Mouse (Mus musculus) neural tube, embryonic 15.5 days (tissue): ENCODE measurements around the gene Olfr937. TPM values are rescaled to one million over a fixed set of nuclear protein-coding genes. Genes with fewer than 3 reads are reported as not detected.

Experiments
- ATAC-seq: fragments of 200-750 bp; cut with Nextera tagmentation; 2 replicates; pipeline ENCODE4 v1.8.0; 2017; ENCODE audit warnings: mild to moderate bottlenecking, moderate TSS enrichment, moderate library complexity; ENCODE audit not compliant: low FRiP score
- H3K27ac ChIP-seq: fragments of 300-500 bp; sonication (generic); replicated peaks from 2 replicates; pipeline ENCODE4 v1.5.1; 2015; ENCODE audit warnings: mild to moderate bottlenecking, inconsistent platforms
- H3K27me3 ChIP-seq: fragments of 300-500 bp; sonication (generic); replicated peaks from 2 replicates; pipeline ENCODE4 v1.6.1; 2015; ENCODE audit warnings: inconsistent platforms
- H3K36me3 ChIP-seq: fragments of 300-500 bp; sonication (generic); 2 replicates; pipeline ENCODE4 v1.6.1; 2015; ENCODE audit warnings: inconsistent platforms
- H3K4me1 ChIP-seq: fragments of 300-500 bp; sonication (generic); 2 replicates; pipeline ENCODE4 v1.6.1; 2015; ENCODE audit warnings: inconsistent platforms
- H3K4me2 ChIP-seq: fragments of 300-500 bp; sonication (generic); 2 replicates; pipeline ENCODE4 v1.6.1; 2015; ENCODE audit warnings: inconsistent platforms, mild to moderate bottlenecking, moderate library complexity
- H3K4me3 ChIP-seq: fragments of 300-500 bp; sonication (generic); replicated peaks from 2 replicates; pipeline ENCODE4 v1.5.1; 2015; ENCODE audit warnings: mild to moderate bottlenecking, inconsistent platforms
- H3K9ac ChIP-seq: fragments of 300-500 bp; sonication (generic); replicated peaks from 2 replicates; pipeline ENCODE4 v1.6.1; 2015; ENCODE audit warnings: mild to moderate bottlenecking, inconsistent platforms
- H3K9me3 ChIP-seq: fragments of 300-500 bp; sonication (generic); replicated peaks from 2 replicates; pipeline ENCODE4 v1.6.1; 2016; ENCODE audit warnings: inconsistent platforms
- WGBS: fragments of 180-500 bp; shearing (Covaris S2); methylation state at CpG from one replicate; pipeline ENCODE4 v1.1.7; 2015; ENCODE audit warnings: mixed read lengths; 5-methylcytosine and 5-hydroxymethylcytosine counted together
- microRNA-seq: library from miRNA; unstranded; fragments of <30 nt; microRNA quantifications from one replicate; pipeline ENCODE4, GENCODE M21; 2017
- polyA plus RNA-seq: library from polyadenylated mRNA; unstranded; fragments of >200 nt; fragmentation: Nextera tagmentation; extraction: Ambion mirVana; gene quantifications from 2 replicates; pipeline ENCODE4 v1.2.1, GENCODE M21; 2015

Gene Olfr937
- not detected in 2 replicates for polyA plus RNA-seq

DNA sequence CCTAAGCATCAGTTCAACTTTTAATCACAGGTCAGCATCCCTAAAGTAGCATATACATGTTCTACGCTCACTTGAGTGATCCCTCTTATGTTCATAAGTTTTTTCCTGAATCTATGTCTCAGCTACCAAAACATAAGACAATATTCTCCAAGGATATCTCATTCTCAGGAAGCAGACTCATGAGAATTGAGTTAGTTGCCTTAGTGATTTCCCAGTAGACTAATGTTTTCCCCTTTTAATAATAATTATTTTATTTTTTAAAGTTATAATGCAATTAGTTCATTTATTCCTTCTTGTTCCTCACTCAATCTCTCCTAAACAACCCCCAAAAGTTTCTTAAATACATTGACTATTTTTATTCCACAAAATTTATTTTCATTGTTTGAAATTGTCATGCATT, at the start of gene Olfr937:
Gene Olfr937, minus strand, starts transcription at position 101 of the 400 bp plus-strand sequence.
- ATAC-seq = no peak
- no peaks in the 10 kb centered on the region for H3K27me3 ChIP-seq
- no peaks in the 10 kb centered on the region for H3K36me3 ChIP-seq
- H3K4me1 ChIP-seq = no peaks in the 10 kb centered on the region
- H3K4me2 ChIP-seq = no peak within 1 kb of the TSS
- H3K9me3 ChIP-seq = no peaks in the 10 kb centered on the region
- no peak within 1 kb of the TSS for H3K4me3 ChIP-seq
- no peak within 1 kb of the TSS for H3K27ac ChIP-seq
- WGBS = 83% methylated on average over 1 of the region's 1 CpGs
- no peak within 1 kb of the TSS for H3K9ac ChIP-seq

DNA sequence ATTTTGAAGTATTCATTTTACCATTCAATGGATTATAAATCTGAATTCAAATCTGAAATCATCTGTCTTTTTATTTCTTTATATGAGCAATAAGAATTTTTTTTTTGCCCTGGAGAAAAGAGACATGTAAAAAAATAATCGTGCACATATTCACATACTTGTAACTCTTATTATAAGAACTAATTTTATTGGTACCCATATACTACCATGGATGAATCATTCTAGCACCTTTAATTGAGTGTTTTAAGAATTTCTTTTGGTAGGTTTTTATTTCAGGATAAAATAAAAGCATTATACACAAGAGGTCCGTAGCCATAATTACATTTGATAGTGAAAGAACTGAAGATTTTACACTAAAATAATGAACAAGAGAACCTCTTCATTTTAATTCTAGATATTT, 14.0 kb upstream of the Olfr937 start, which contains the start of gene Olfr938:
Gene Olfr938, minus strand, starts transcription at position 101 of the 400 bp plus-strand sequence.
- Histone ChIP-seq H3K4me1 (no peaks in the 10 kb centered on the region), H3K4me3 (no peak within 1 kb of the TSS), H3K9me3 (no peaks in the 10 kb centered on the region), H3K9ac (no peak within 1 kb of the TSS), H3K27ac (no peak within 1 kb of the TSS), H3K36me3 (no peaks in the 10 kb centered on the region), H3K27me3 (no peaks in the 10 kb centered on the region), H3K4me2 (no peak within 1 kb of the TSS)
- no peak for ATAC-seq
- WGBS = 91% methylated on average over 2 of the region's 2 CpGs

DNA sequence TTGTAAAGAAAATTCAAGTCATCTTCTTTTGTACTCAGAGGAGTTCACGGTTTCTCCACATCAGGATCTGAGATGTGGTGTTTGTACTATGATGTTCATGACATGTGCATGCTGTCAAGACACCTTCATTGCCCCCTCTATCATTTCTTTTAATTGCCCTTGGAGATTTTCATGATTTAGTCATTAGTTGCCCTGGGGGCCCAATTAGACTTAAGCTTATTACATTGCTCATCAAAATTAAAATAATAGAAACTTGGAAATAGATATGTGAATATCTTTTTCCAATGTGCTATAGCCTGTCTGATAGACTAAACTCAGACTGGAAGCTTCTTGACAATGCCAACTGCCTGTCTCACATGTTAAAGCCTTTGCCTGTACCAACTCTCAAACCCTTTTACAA, 41.5 kb downstream of the Olfr937 start, which contains the start of gene Olfr146:
Gene Olfr146, minus strand, starts transcription at position 101 of the 400 bp plus-strand sequence.
- Histone ChIP-seq H3K27me3 (no peaks in the 10 kb centered on the region), H3K9me3 (no peaks in the 10 kb centered on the region), H3K36me3 (no peaks in the 10 kb centered on the region), H3K4me1 (no peaks in the 10 kb centered on the region), H3K27ac (no peak within 1 kb of the TSS), H3K4me2 (no peak within 1 kb of the TSS), H3K4me3 (no peak within 1 kb of the TSS), H3K9ac (no peak within 1 kb of the TSS)
- 74% methylated on average over 1 of the region's 1 CpGs for WGBS
- ATAC-seq = no peak

Small RNAs within 50 kb of the gene (microRNA-seq; reads per million reads assigned to microRNA genes)
- gene Gm25032 = not detected
- gene Gm25529 = not detected

Other genes with a start within 250 kb of the Olfr937 start
- gene Olfr923, start 238.4 kb downstream of the Olfr937 start, polyA plus RNA-seq = not detected in 2 replicates
- gene Olfr924, start 220.5 kb downstream of the Olfr937 start, polyA plus RNA-seq = not detected in 2 replicates
- gene Olfr26, start 209.9 kb downstream of the Olfr937 start, polyA plus RNA-seq = not detected in 2 replicates
- not detected in 2 replicates for gene Olfr926, start 187.8 kb downstream of the Olfr937 start, polyA plus RNA-seq
- not detected in 2 replicates for gene Olfr930, start 135.1 kb downstream of the Olfr937 start, polyA plus RNA-seq
- gene Olfr933, start 92.6 kb downstream of the Olfr937 start, polyA plus RNA-seq = not detected in 2 replicates
- not detected in 2 replicates for gene Olfr934, start 76.6 kb downstream of the Olfr937 start, polyA plus RNA-seq
- gene Olfr935, start 65.3 kb downstream of the Olfr937 start, polyA plus RNA-seq = not detected in 2 replicates
- not detected in 2 replicates for gene Olfr146, start 41.6 kb downstream of the Olfr937 start, polyA plus RNA-seq
- not detected in 2 replicates for gene Olfr938, start 13.9 kb upstream of the Olfr937 start, polyA plus RNA-seq
- gene Olfr27, start 63.2 kb upstream of the Olfr937 start, polyA plus RNA-seq = not detected in 2 replicates
- not detected in 2 replicates for gene Olfr943, start 101.4 kb upstream of the Olfr937 start, polyA plus RNA-seq
- gene Olfr944, start 137.0 kb upstream of the Olfr937 start, polyA plus RNA-seq = not detected in 2 replicates
- gene Olfr1537, start 185.0 kb upstream of the Olfr937 start, polyA plus RNA-seq = not detected in 2 replicates
- not detected in 2 replicates for gene Olfr945, start 211.9 kb upstream of the Olfr937 start, polyA plus RNA-seq